In genomic region chr1:132334178-132334801, GRCm38 (mm10) we compare ENCODE assay signal across 10 mouse cellular contexts. TPM values are rescaled to one million over a fixed set of nuclear protein-coding genes. Genes with fewer than 3 reads are reported as not detected.
DNase-seq lines count a peak whose midpoint lies in the region; ATAC-seq and TF ChIP-seq lines count a peak whose summit lies in the region.
"Had no signal": no experiment of that assay in that cellular context is flagged by ENCODE, and none has a peak within 500 bp of the region (broad histone marks: within the 10 kb centered on the region; RNA-seq: fewer than 3 reads in every experiment).

No protein-coding gene starts in this region.

- no peak for DNase-seq in heart, embryonic 10.5 days (ENCODE audit: low spot score)
- DNase-seq in heart, postnatal 25 days (ENCODE audit: low spot score): no peak
- DNase-seq in liver, embryonic 14.5 days (ENCODE audit: low read depth in 3 of 3, low spot score in 3 of 3): no peak
- no peak for DNase-seq in cerebellum, postnatal 14 days
- no peak for DNase-seq in T-cell, adult 2 months (ENCODE audit: low spot score)
- DNase-seq in ovary, postnatal 36 days (ENCODE audit: low spot score): no peak
- DNase-seq: lung, adult 2 months; spleen, adult 18-20 months had no signal

- intact Hi-C loops in heart, postnatal 25 days (cut with DNase I): no loop called here

- peaks cover 6% of the 10 kb centered on the region for H3K79me2 ChIP-seq in C2C12 (ENCODE audit: control insufficient read depth, insufficient read depth)

- TF ChIP-seq EP300 in liver, embryonic 14.5 days (IDR thresholded peaks at IDR 0.05; ENCODE audit: low read depth): peak; percentile 57

- no peak overlapping the region for H3K9ac ChIP-seq in forebrain, embryonic 16.5 days (replicated peaks; ENCODE audit: low read depth, low read length)
- H3K9ac ChIP-seq in liver, embryonic 14.5 days (replicated peaks): 0 out of 2 replicates have a peak overlapping the region, but pooled peaks have one; percentile 2

- no peak overlapping the region for H3K4me2 ChIP-seq in forebrain, embryonic 16.5 days (ENCODE audit: low read length)
- peak overlapping the region; percentile 22; the same call in 1 of the 2 replicates for H3K4me2 ChIP-seq in liver, embryonic 14.5 days (ENCODE audit: low read depth)

- peaks cover 3% of the 10 kb centered on the region for H3K79me3 ChIP-seq in C2C12 (ENCODE audit: low read depth)

- H3K4me3 ChIP-seq in heart, embryonic 10.5 days: no peak overlapping the region
- no peak overlapping the region for H3K4me3 ChIP-seq in C2C12 (ENCODE audit: insufficient read depth, poor library complexity, severe bottlenecking)
- no peak overlapping the region for H3K4me3 ChIP-seq in forebrain, embryonic 16.5 days (replicated peaks; ENCODE audit: low read length)
- H3K4me3 ChIP-seq in liver, embryonic 14.5 days (ENCODE audit: insufficient read depth in 1 of 2, low read depth in 2 of 2, low read length in 2 of 2): no peak overlapping the region

- no peak for ATAC-seq in forebrain, embryonic 16.5 days
- ATAC-seq in liver, embryonic 14.5 days (ENCODE audit: insufficient read depth): peak; percentile 67

- WGBS in heart, embryonic 10.5 days: 20% methylated on average over 6 of the region's 6 CpGs
- WGBS in forebrain, embryonic 16.5 days: 16% methylated on average over 6 of the region's 6 CpGs
- WGBS in liver, embryonic 14.5 days (ENCODE audit: insufficient replicate concordance): 33% methylated on average over 6 of the region's 6 CpGs

- H3K27me3 ChIP-seq in heart, embryonic 10.5 days (ENCODE audit: insufficient read depth, poor library complexity, severe bottlenecking): no peaks in the 10 kb centered on the region
- H3K27me3 ChIP-seq in C2C12 (ENCODE audit: control insufficient read depth, insufficient read depth, insufficient read length): no peaks in the 10 kb centered on the region
- no peaks in the 10 kb centered on the region for H3K27me3 ChIP-seq in forebrain, embryonic 16.5 days (replicated peaks; ENCODE audit: control insufficient read depth, insufficient read depth, low read length)
- H3K27me3 ChIP-seq in liver, embryonic 14.5 days (ENCODE audit: control insufficient read depth, insufficient read depth, low read length): no peaks in the 10 kb centered on the region

- peak overlapping the region; percentile 85 for H3K27ac ChIP-seq in heart, embryonic 10.5 days
- H3K27ac ChIP-seq in forebrain, embryonic 16.5 days (ENCODE audit: low read length): peak overlapping the region; percentile 56
- H3K27ac ChIP-seq in liver, embryonic 14.5 days: peak overlapping the region; percentile 48

- H3K4me1 ChIP-seq in heart, embryonic 10.5 days: peaks cover 71% of the 10 kb centered on the region
- H3K4me1 ChIP-seq in forebrain, embryonic 16.5 days (replicated peaks; ENCODE audit: control insufficient read depth, insufficient read depth, low read length): peaks cover 23% of the 10 kb centered on the region
- peaks cover 18 to 41% of the 10 kb centered on the region in 2 experiments for H3K4me1 ChIP-seq in liver, embryonic 14.5 days (replicated peaks; ENCODE audit: control insufficient read depth in 2 of 2, insufficient read depth in 2 of 2, low read length in 1 of 2)

- H3K9me3 ChIP-seq in heart, embryonic 10.5 days: no peaks in the 10 kb centered on the region
- no peaks in the 10 kb centered on the region for H3K9me3 ChIP-seq in forebrain, embryonic 16.5 days (ENCODE audit: control insufficient read depth, low read length)
- H3K9me3 ChIP-seq in liver, embryonic 14.5 days (ENCODE audit: control insufficient read depth, low read length): no peaks in the 10 kb centered on the region

- H3ac ChIP-seq in C2C12 (ENCODE audit: control insufficient read depth, insufficient read length, low read depth): peak overlapping the region; percentile 53

- H3K36me3 ChIP-seq in heart, embryonic 10.5 days: peaks cover 19% of the 10 kb centered on the region
- peaks cover 41% of the 10 kb centered on the region for H3K36me3 ChIP-seq in C2C12 (ENCODE audit: control insufficient read depth, insufficient read depth)
- H3K36me3 ChIP-seq in forebrain, embryonic 16.5 days (ENCODE audit: control insufficient read depth, insufficient read depth): peaks cover 5% of the 10 kb centered on the region; the same call in 1 of the 2 replicates
- no peaks in the 10 kb centered on the region for H3K36me3 ChIP-seq in liver, embryonic 14.5 days (replicated peaks; ENCODE audit: control insufficient read depth, insufficient read depth, low read depth)

- TF ChIP-seq CTCF in C2C12 (IDR thresholded peaks at IDR 0.05; ENCODE audit: control insufficient read depth, insufficient read depth, insufficient read length): no peak
- no peak for TF ChIP-seq CTCF in liver, embryonic 14.5 days (IDR thresholded peaks at IDR 0.05; ENCODE audit: low read depth)

TF ChIP-seq in C2C12, 6 proteins besides CTCF, POLR2A, EP300 and RAD21:
- TF ChIP-seq MYOG (IDR thresholded peaks at IDR 0.05; ENCODE audit: control insufficient read depth, extremely low read depth, insufficient read length) (no peak), MAX (IDR thresholded peaks at IDR 0.05) (no peak), MYOD1 (IDR thresholded peaks at IDR 0.05; ENCODE audit: control insufficient read depth, insufficient read length, low read depth) (no peak)
TF ChIP-seq in C2C12: peak in this region for 0.

RNA-seq across cellular contexts. Expression of gene Nuak2, which starts 18.4 kb away (rescaled TPM):
- 3.0 and 3.4 TPM in 2 replicates for polyA plus RNA-seq in heart, embryonic 10.5 days (2016; fragmentation: Nextera tagmentation; extraction: Ambion mirVana)
- total RNA-seq in heart, postnatal 25 days (2021): 1 to 10 TPM; 4.1 to 4.3 TPM
- polyA plus RNA-seq in C2C12 (2012; fragmentation: generic; extraction: Trizol): 11.7 TPM
- polyA plus RNA-seq in forebrain, embryonic 16.5 days (2015; fragmentation: Nextera tagmentation; extraction: Ambion mirVana): 13.3 and 13.4 TPM in 2 replicates
- polyA plus RNA-seq in liver, embryonic 14.5 days (2012; rRNA removed): 1.0 and 1.2 TPM in 2 replicates
- 2.0 and 2.1 TPM in 2 replicates for polyA plus RNA-seq in liver, embryonic 14.5 days (2014; fragmentation: Nextera tagmentation; extraction: Ambion mirVana)

RNA-seq across cellular contexts. Expression of gene Klhdc8a, which starts 35.9 kb away (rescaled TPM):
- polyA plus RNA-seq in heart, embryonic 10.5 days (2016; fragmentation: Nextera tagmentation; extraction: Ambion mirVana): 0.26 and 0.60 TPM in 2 replicates
- total RNA-seq in heart, postnatal 25 days (2021): 10 to 100 TPM; 22.3 to 28.8 TPM
- polyA plus RNA-seq in C2C12 (2012; fragmentation: generic; extraction: Trizol): 19.0 TPM
- 2.7 and 3.4 TPM in 2 replicates for polyA plus RNA-seq in forebrain, embryonic 16.5 days (2015; fragmentation: Nextera tagmentation; extraction: Ambion mirVana)
- polyA plus RNA-seq in liver, embryonic 14.5 days (2012; rRNA removed): 0.01 and 0.04 TPM in 2 replicates
- 0.03 and 0.13 TPM in 2 replicates for polyA plus RNA-seq in liver, embryonic 14.5 days (2014; fragmentation: Nextera tagmentation; extraction: Ambion mirVana)

RNA-seq across cellular contexts. Expression of gene Tmcc2, which starts 56.8 kb away (rescaled TPM):
- 10.1 and 12.6 TPM in 2 replicates for polyA plus RNA-seq in heart, embryonic 10.5 days (2016; fragmentation: Nextera tagmentation; extraction: Ambion mirVana)
- total RNA-seq in heart, postnatal 25 days (2021): 10 to 100 TPM; 17.0 to 18.5 TPM
- polyA plus RNA-seq in C2C12 (2012; fragmentation: generic; extraction: Trizol): 37.3 TPM
- 30.4 and 34.9 TPM in 2 replicates for polyA plus RNA-seq in forebrain, embryonic 16.5 days (2015; fragmentation: Nextera tagmentation; extraction: Ambion mirVana)
- polyA plus RNA-seq in liver, embryonic 14.5 days (2012; rRNA removed): 327 and 335 TPM in 2 replicates
- polyA plus RNA-seq in liver, embryonic 14.5 days (2014; fragmentation: Nextera tagmentation; extraction: Ambion mirVana): 285 and 306 TPM in 2 replicates
